Mouse (Mus musculus) cerebellum, adult 2 months (tissue): ENCODE measurements at regions not wholly inside any gene's neighbourhood (a gene's known extent, or its start where the extent isn't known, plus 50 kb on each side); places are given as distances from the start of the nearest gene placed in this dataset.

Source experiments
- CTCF ChIP-seq: fragments of 200-500 bp; IDR thresholded peaks from 2 replicates; pipeline ENCODE4 v1.5.1; 2011; ENCODE audit warnings: low read depth, mild to moderate bottlenecking, control low read depth, low read length, moderate library complexity, borderline replicate concordance; ENCODE audit not compliant: insufficient read depth
- POLR2A ChIP-seq: fragments of 200-500 bp; IDR thresholded peaks from 2 replicates; pipeline ENCODE4 v1.6.1; 2011; ENCODE audit warnings: low read length, control low read depth, borderline replicate concordance; ENCODE audit not compliant: insufficient read depth

GRCm38 (mm10) chr4:142618770-142619169 lies 379.6 kb upstream of the Kazn start:
- TF ChIP-seq CTCF (no peak), POLR2A (no peak)
